Mouse (Mus musculus) liver, postnatal 0 days (tissue): ENCODE results near the gene Tor2a.

Source experiments
- CTCF ChIP-seq: sonication (generic); IDR thresholded peaks from 2 replicates; pipeline ENCODE4 v1.5.1; 2016; ENCODE audit warnings: antibody characterized with exemption, low read depth
- EP300 ChIP-seq: IDR thresholded peaks from 2 replicates; pipeline ENCODE4 v1.6.1; 2016; ENCODE audit warnings: antibody characterized with exemption, low read depth, mild to moderate bottlenecking

DNA sequence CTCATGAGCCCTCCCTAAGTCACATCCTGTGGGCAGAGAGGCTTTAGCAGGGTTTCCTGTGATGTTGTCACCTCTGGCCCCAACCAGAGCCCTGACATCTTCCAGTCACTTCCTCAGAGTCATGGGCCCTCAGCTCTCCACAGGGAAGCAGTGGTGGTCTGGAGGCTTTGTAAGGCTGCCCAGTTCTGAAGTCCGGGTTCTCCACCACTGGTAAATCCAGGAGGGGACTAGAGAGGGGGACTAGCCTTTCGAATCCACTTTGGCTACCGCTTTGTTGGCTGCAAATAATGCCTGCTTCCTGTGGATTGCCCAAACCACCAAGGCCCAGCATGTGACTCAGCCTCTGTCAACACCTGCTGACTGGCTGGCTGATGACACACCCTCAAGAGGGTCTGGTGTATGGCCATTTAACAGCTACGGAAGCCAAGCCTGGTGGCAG, 42.0 kb upstream of the Tor2a start:
- TF ChIP-seq CTCF (no peak), EP300 (peak; percentile 59; the same call in 1 of the 2 replicates)
